Mouse (Mus musculus) lung, embryonic 16.5 days (tissue): ENCODE data around the gene Rhbdl3. TPM values are rescaled to one million over a fixed set of nuclear protein-coding genes. Genes with fewer than 3 reads are reported as not detected.

ENCODE experiments used
- ATAC-seq: fragments of 200-750 bp; cut with Nextera tagmentation; 2 replicates; pipeline ENCODE4 v1.8.0; 2017; ENCODE audit warnings: low read depth, mild to moderate bottlenecking, moderate library complexity
- H3K27ac ChIP-seq: fragments of 300-500 bp; sonication (generic); 2 replicates; pipeline ENCODE4 v1.5.1; 2014; ENCODE audit warnings: mild to moderate bottlenecking, control low read depth, low read length
- H3K27me3 ChIP-seq: fragments of 300-500 bp; sonication (generic); 2 replicates; pipeline ENCODE4 v1.6.1; 2014; ENCODE audit warnings: low read depth, low read length, mixed read lengths; ENCODE audit not compliant: control insufficient read depth, insufficient read depth
- H3K36me3 ChIP-seq: fragments of 300-500 bp; sonication (generic); 2 replicates; pipeline ENCODE4 v1.6.1; 2014; ENCODE audit warnings: low read length; ENCODE audit not compliant: control insufficient read depth, insufficient read depth
- H3K4me1 ChIP-seq: fragments of 300-500 bp; sonication (generic); replicated peaks from 2 replicates; pipeline ENCODE4 v1.6.1; 2014; ENCODE audit warnings: low read length, mixed read lengths; ENCODE audit not compliant: control insufficient read depth, insufficient read depth
- H3K4me2 ChIP-seq: fragments of 300-500 bp; sonication (generic); 2 replicates; pipeline ENCODE4 v1.6.1; 2014; ENCODE audit warnings: low read depth, low read length, control low read depth
- H3K4me3 ChIP-seq: fragments of 300-500 bp; sonication (generic); 2 replicates; pipeline ENCODE4 v1.5.1; 2014; ENCODE audit warnings: mild to moderate bottlenecking, low read length, control low read depth
- H3K9ac ChIP-seq: fragments of 300-500 bp; sonication (generic); 2 replicates; pipeline ENCODE4 v1.6.1; 2014; ENCODE audit warnings: low read length, control low read depth
- H3K9me3 ChIP-seq: fragments of 300-500 bp; sonication (generic); 2 replicates; pipeline ENCODE4 v1.6.1; 2016; ENCODE audit warnings: low read length; ENCODE audit not compliant: control insufficient read depth
- WGBS: fragments of 180-500 bp; shearing (Covaris S2); extraction: QIAGEN DNeasy Blood & Tissue Kit; methylation state at CpG from one replicate; pipeline ENCODE4 v1.1.7; 2014; 5-methylcytosine and 5-hydroxymethylcytosine counted together
- polyA plus RNA-seq: library from polyadenylated mRNA; unstranded; fragments of >200 nt; fragmentation: Nextera tagmentation; extraction: Ambion mirVana; gene quantifications from 2 replicates; pipeline ENCODE4 v1.2.1, GENCODE M21; 2015

The Rhbdl3 gene
- polyA plus RNA-seq, 1 experiment from 2014 or later, result 1.5 TPM

DNA sequence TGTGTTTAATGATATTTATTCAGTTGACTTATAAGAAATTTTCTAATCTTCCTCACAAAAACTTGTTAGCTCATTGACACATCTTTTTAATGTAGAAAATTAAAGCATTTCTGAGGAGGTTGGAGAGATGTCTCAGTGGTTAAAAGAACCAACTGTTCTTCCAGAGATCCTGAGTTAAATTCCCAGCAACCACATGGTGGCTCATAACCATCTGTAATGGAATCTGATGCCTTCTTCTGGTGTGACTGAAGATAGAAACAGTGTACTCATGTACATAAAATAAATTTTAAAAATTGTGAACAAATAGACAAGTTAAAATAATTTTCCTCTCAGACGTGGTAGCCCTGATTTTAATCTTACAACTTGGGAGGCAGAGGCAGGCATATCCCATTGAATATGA is 89.2 kb downstream of the Rhbdl3 start:
- no peak overlapping the region for H3K4me3 ChIP-seq
- WGBS, result 79% methylated on average over 1 of the region's 1 CpGs
- ATAC-seq, result no peak
- H3K9me3 ChIP-seq, result no peaks in the 10 kb centered on the region
- no peak overlapping the region for H3K27ac ChIP-seq
- no peak overlapping the region for H3K9ac ChIP-seq
- H3K27me3 ChIP-seq, result no peaks in the 10 kb centered on the region
- peaks cover 39% of the 10 kb centered on the region for H3K36me3 ChIP-seq
- H3K4me1 ChIP-seq, result peaks cover 12% of the 10 kb centered on the region
- H3K4me2 ChIP-seq, result no peak overlapping the region

DNA sequence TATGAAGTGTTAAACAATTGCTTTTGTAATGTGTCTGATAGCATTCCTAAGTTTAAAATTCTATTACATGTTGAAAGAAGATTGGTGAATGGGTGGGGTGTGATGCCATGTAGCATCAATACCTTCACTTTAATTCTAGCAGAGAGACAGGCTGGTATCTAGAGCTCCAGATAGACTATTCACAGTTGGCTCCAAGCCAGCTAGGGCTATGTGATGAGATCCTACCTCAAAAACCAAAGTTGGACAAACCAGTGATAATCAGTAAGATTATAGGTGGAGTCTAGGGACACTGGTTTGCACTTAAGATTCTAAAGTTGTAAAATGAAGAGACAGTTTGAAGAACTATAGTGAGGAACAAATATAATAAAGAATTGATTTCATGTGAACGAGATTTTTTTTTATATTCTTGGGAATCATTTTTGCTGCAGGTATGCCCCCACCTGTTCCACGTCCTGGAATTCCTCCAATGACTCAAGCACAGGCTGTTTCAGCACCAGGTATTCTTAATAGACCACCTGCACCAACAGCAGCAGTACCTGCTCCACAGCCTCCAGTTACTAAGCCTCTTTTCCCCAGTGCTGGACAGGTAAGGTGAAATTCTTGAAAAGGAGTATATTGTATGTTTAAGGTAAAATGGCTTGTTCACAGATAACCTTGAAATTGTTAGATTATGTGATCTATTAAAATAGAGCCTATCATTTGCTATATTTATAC is 90.9 kb downstream of the Rhbdl3 start:
- H3K27ac ChIP-seq, result no peak overlapping the region
- H3K36me3 ChIP-seq, result peaks cover 50% of the 10 kb centered on the region
- H3K4me3 ChIP-seq, result no peak overlapping the region
- H3K4me1 ChIP-seq, result no peaks in the 10 kb centered on the region; the same call in 1 of the 2 replicates
- no peaks in the 10 kb centered on the region for H3K27me3 ChIP-seq
- ATAC-seq, result no peak
- no peaks in the 10 kb centered on the region for H3K9me3 ChIP-seq
- 90% methylated on average over 2 of the region's 2 CpGs for WGBS
- no peak overlapping the region for H3K4me2 ChIP-seq
- H3K9ac ChIP-seq, result no peak overlapping the region

- Histone ChIP-seq H3K36me3 (peaks cover 43% of the 10 kb centered on the region), H3K4me3 (no peak overlapping the region), H3K4me2 (no peak overlapping the region), H3K4me1 (no peaks in the 10 kb centered on the region), H3K9ac (no peak overlapping the region), H3K27ac (no peak overlapping the region), H3K27me3 (no peaks in the 10 kb centered on the region), H3K9me3 (no peaks in the 10 kb centered on the region)
- WGBS, result 86% methylated on average over 3 of the region's 3 CpGs
- ATAC-seq, result no peak
These were observed 95.2 kb downstream of the Rhbdl3 start for GRCm38 (mm10) chr11:80395930-80396329.

GRCm38 (mm10) chr11:80396617-80397016 is 95.9 kb downstream of the Rhbdl3 start:
- H3K36me3 ChIP-seq, result peaks cover 41% of the 10 kb centered on the region
- 86% methylated on average over 4 of the region's 4 CpGs for WGBS
- no peak overlapping the region for H3K9ac ChIP-seq
- no peak overlapping the region for H3K4me2 ChIP-seq
- H3K4me3 ChIP-seq, result no peak overlapping the region
- H3K27ac ChIP-seq, result no peak overlapping the region
- ATAC-seq, result no peak
- H3K27me3 ChIP-seq, result no peaks in the 10 kb centered on the region
- H3K4me1 ChIP-seq, result no peaks in the 10 kb centered on the region
- H3K9me3 ChIP-seq, result no peaks in the 10 kb centered on the region

Other genes with a start within 250 kb of the Rhbdl3 start
- 34.6 and 39.6 TPM in 2 replicates for gene Crlf3, start 219.9 kb upstream of the Rhbdl3 start, polyA plus RNA-seq
- 9.6 and 11.5 TPM in 2 replicates for gene Atad5, start 211.5 kb upstream of the Rhbdl3 start, polyA plus RNA-seq
- gene Tefm, start 158.7 kb upstream of the Rhbdl3 start, polyA plus RNA-seq, result 24.6 and 33.5 TPM in 2 replicates
- 3.7 and 4.0 TPM in 2 replicates for gene Adap2, start 146.8 kb upstream of the Rhbdl3 start, polyA plus RNA-seq
- gene Rnf135, start 117.1 kb upstream of the Rhbdl3 start, polyA plus RNA-seq, result 10.1 and 11.2 TPM in 2 replicates
- gene Rhot1, start 91.9 kb upstream of the Rhbdl3 start, polyA plus RNA-seq, result 47.3 and 48.5 TPM in 2 replicates
- 17.5 and 19.4 TPM in 2 replicates for gene 5730455P16Rik, start 77.1 kb downstream of the Rhbdl3 start, polyA plus RNA-seq
- gene Zfp207, start 82.4 kb downstream of the Rhbdl3 start, polyA plus RNA-seq, result 229 and 240 TPM in 2 replicates
- 277 and 300 TPM in 2 replicates for gene Psmd11, start 127.7 kb downstream of the Rhbdl3 start, polyA plus RNA-seq
- gene Cdk5r1, start 176.1 kb downstream of the Rhbdl3 start, polyA plus RNA-seq, result 0.67 and 0.79 TPM in 2 replicates